Mouse (Mus musculus): Measurements from ENCODE around the gene Ing4. TPM values are rescaled to one million over a fixed set of nuclear protein-coding genes. Genes with fewer than 3 reads are reported as not detected.

Ing4 gene
- polyA plus RNA-seq (2012; rRNA removed): 22.3 and 26.4 TPM in 2 replicates

DNA sequence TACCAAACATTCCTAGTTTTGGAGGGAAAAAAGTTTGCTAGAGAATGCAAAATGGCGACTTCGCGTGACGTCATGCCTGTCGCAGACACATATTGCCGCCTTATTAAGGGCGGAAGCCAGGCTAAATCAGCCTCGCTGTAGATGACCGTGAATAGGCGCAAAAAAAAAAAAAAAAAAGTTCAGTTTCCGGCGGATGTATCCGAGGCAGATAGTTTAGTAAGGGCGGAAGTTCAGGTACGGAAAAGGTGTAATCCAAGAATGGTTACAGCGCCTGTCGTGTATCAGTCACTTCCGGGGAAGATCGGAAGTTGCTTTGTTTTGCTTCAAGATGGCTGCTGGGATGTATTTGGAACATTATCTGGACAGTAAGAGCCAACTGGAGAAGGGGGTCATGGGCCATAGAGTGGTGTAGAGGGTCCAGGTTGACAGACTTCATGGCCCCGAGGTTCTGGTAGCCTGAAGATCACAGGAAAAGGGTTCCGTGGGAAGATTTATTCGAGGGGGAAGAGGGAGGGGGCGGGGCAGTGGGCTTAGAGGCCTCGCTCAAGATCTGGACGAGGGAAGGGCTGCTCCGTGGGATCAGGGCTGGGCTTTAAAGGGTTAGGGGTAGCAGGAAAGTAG, at the start of gene Ing4:
Ing4 (plus strand) TSS at position 228 of the 621 bp plus-strand sequence.

DNA sequence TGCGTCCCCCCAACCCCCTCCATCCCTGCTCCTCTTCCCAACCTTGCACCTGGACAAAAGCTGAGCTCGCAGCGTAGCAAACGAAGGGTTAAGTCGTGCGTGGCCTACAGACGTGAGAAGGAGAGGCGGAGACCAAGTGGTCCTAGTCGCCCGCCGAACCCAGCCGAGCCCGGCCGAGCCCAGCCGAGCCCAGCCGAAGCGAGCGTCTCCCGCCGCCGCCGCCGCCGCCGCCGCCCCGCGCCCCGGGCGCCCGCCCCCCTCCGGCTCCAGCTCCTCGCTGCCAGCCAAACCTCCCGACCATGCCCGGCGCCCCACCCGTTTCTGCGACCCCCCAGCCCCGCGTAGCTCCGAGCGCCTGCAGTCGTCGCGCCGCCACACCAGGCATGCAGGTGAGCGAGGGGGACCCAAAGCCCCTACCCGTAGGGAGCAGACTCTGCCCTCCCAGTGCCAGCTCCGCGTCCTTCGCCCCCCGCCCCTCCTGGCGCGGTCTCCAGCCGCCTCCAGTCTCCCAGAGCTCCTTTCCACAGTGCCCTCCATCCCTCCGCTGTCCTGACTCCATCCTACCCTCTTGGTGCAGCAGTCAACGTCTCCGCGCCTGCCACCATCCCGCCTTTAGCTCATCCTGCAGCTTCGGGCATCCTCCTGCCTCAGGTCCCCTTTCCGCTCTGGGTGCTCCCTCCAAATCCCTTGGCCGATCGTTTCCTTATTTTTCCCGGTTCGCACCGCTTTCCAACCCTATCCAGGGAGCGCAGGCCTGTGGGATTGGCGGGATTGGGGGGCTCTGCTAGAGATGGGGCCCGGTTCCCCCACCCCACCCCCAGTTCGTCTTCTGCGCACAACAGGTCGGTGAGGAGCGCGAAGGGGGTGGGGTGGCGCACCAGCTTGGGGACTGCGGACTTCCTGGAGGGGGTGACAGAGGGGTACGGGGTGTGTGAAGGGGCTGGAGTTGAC, 42.7 kb upstream of the Ing4 start, which contains the start of gene Pianp:
Pianp (plus strand) TSS at position 144 of the 951 bp plus-strand sequence.

DNA sequence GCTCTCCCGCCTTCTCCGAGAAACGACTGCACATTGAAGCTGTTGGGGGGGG, 30.6 kb upstream of the Ing4 start, which contains the start of gene Zfp384:
Zfp384 (plus strand) TSS at position 17 of the 52 bp plus-strand sequence.

DNA sequence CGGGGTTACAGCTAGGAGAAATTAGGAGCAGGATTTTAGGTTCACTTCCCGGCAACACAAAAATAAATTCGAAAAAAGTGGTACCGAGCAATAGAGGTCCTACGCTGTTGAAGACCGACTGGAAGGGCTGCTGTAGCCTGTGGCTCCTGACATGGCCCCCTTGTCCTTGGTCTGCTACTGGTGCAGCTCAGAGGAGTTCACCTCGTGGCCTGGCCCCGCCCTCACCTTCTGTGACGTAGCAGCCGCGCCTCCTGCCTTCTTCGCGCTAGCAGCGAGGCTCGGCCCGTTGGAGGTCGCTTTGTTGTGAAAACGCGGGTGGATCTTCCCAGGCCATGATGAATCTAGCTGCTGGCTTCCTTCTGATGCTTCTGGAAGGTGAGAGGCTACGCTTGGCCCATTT, 10.1 kb downstream of the Ing4 start, which contains the start of gene Acrbp:
Acrbp (plus strand) TSS at position 12 of the 400 bp plus-strand sequence.

DNA sequence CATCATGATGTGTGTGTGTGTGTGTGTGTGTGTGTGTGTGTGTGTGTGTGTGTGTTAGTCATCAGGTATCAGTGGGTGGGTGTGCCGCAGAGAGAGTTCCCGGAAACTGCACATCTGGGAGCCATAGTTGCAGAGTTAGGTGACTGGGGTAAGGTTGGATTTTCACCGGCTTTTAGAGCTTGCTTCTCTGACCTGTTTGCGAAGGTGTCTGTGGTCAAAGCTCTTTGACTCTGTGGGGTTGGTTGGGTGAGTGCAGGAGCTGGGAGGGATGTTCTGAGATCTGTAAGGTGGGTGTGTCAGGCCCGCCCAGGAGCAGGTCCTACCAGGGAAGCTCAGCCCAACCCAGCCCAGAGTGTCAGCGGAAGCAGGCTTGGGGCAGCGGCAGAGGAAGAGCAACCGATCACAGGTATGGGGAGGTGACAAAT, 28.0 kb downstream of the Ing4 start, which contains the start of gene Lpar5:
Lpar5 (plus strand) TSS at position 350 of the 425 bp plus-strand sequence.

DNA sequence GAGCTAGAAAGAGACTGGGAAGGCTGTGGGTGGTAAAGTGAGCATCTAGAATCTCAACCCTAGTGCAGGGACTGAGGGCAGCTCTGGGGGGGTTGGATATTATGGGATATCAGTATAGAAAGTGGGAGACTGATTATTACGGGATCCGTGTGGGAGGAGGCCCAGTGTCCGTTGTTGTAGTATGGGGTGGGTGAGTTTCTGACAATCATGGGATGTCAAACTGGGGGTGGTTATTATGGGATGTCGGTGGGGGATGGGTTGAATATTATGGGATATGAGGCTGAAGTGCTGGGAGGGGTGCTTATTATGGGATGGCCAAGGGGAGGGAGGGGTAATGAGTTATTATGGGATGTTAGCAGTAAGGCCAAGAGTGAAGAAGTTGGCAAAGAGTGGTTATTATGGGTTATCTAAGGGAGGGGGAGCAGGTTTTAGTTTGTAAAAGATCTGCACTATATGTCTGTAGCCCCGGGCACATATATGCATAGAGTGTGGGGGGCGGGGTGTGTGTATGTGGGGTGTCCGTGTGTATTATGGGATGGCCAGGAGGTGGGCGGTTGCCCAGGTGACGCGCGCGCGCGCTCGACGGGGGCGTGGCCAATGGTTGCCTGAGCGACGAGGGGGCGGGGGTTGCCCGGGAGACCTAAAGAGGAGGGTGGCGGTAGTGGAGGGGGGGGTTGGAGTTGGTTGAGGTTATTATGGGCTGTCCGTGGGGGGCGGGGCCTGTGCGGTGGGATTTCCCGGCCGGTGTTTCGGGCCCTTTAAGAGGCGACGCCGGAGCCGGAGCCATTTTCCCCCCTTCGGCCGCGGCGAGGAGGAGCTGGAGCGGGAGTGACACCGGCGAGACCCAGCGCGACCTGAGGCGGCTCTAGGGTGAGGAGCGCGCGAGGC, 56.1 kb downstream of the Ing4 start, which contains the start of gene Chd4:
Chd4 (plus strand) TSS at position 591 of the 888 bp plus-strand sequence.

Other genes starting within 250 kb of the Ing4 start
- 6.0 and 6.8 TPM in 2 replicates for gene Spsb2, start 231.1 kb upstream of the Ing4 start, polyA plus RNA-seq (2012; rRNA removed)
- gene Tpi1, start 225.5 kb upstream of the Ing4 start, polyA plus RNA-seq (2012; rRNA removed): 397 and 428 TPM in 2 replicates
- 23.8 and 25.3 TPM in 2 replicates for gene Usp5, start 210.3 kb upstream of the Ing4 start, polyA plus RNA-seq (2012; rRNA removed)
- gene Cdca3, start 210.2 kb upstream of the Ing4 start, polyA plus RNA-seq (2012; rRNA removed): 76.5 and 80.3 TPM in 2 replicates
- gene Gnb3, start 199.5 kb upstream of the Ing4 start, polyA plus RNA-seq (2012; rRNA removed): 0.02 and 0.03 TPM in 2 replicates
- gene P3h3, start 182.0 kb upstream of the Ing4 start, polyA plus RNA-seq (2012; rRNA removed): 3.8 and 3.9 TPM in 2 replicates
- 0.04 and 0.06 TPM in 2 replicates for gene Gpr162, start 175.8 kb upstream of the Ing4 start, polyA plus RNA-seq (2012; rRNA removed)
- 0.17 and 0.19 TPM in 2 replicates for gene Cd4, start 151.5 kb upstream of the Ing4 start, polyA plus RNA-seq (2012; rRNA removed)
- gene Lag3, start 128.1 kb upstream of the Ing4 start, polyA plus RNA-seq (2012; rRNA removed): 0.14 and 0.20 TPM in 2 replicates
- 162 TPM in 2 replicates for gene Ptms, start 119.7 kb upstream of the Ing4 start, polyA plus RNA-seq (2012; rRNA removed)
- 101 and 113 TPM in 2 replicates for gene Mlf2, start 108.4 kb upstream of the Ing4 start, polyA plus RNA-seq (2012; rRNA removed)
- gene Cops7a, start 74.2 kb upstream of the Ing4 start, polyA plus RNA-seq (2012; rRNA removed): 58.9 and 63.0 TPM in 2 replicates
- gene Pianp, start 43.1 kb upstream of the Ing4 start, polyA plus RNA-seq (2012; rRNA removed): 0.04 and 0.06 TPM in 2 replicates
- gene Zfp384, start 30.6 kb upstream of the Ing4 start, polyA plus RNA-seq (2012; rRNA removed): 18.4 and 20.2 TPM in 2 replicates
- gene Acrbp, start 9.9 kb downstream of the Ing4 start, polyA plus RNA-seq (2012; rRNA removed): 3.3 and 4.0 TPM in 2 replicates
- 1.1 and 1.4 TPM in 2 replicates for gene Lpar5, start 28.2 kb downstream of the Ing4 start, polyA plus RNA-seq (2012; rRNA removed)
- gene Chd4, start 56.2 kb downstream of the Ing4 start, polyA plus RNA-seq (2012; rRNA removed): 17.0 and 20.2 TPM in 2 replicates
- 16.0 and 17.2 TPM in 2 replicates for gene Nop2, start 92.1 kb downstream of the Ing4 start, polyA plus RNA-seq (2012; rRNA removed)
- 5.6 and 7.2 TPM in 2 replicates for gene Iffo1, start 105.5 kb downstream of the Ing4 start, polyA plus RNA-seq (2012; rRNA removed)
- 2,795 and 3,480 TPM in 2 replicates for gene Gapdh, start 126.7 kb downstream of the Ing4 start, polyA plus RNA-seq (2012; rRNA removed)
- 60.5 and 72.0 TPM in 2 replicates for gene Ncapd2, start 151.9 kb downstream of the Ing4 start, polyA plus RNA-seq (2012; rRNA removed)
- gene Mrpl51, start 152.0 kb downstream of the Ing4 start, polyA plus RNA-seq (2012; rRNA removed): 51.4 and 53.4 TPM in 2 replicates
- gene Vamp1, start 175.8 kb downstream of the Ing4 start, polyA plus RNA-seq (2012; rRNA removed): 5.1 and 6.2 TPM in 2 replicates
- gene Tapbpl, start 192.1 kb downstream of the Ing4 start, polyA plus RNA-seq (2012; rRNA removed): 15.6 and 17.1 TPM in 2 replicates
- gene Cd27, start 197.2 kb downstream of the Ing4 start, polyA plus RNA-seq (2012; rRNA removed): 0.64 and 0.66 TPM in 2 replicates
- gene Tuba3a, start 246.3 kb downstream of the Ing4 start, polyA plus RNA-seq (2012; rRNA removed): not detected in 2 replicates